In genomic region chr12:8338918-8339317, GRCm38 (mm10) we compare ENCODE assay signal across 22 mouse cellular contexts. TPM values are rescaled to one million over a fixed set of nuclear protein-coding genes. Genes with fewer than 3 reads are reported as not detected.
A peak's percentile ranks its signal among the peaks of the same experiment; 100 is the strongest.
DNase-seq lines count a peak whose midpoint lies in the region; ATAC-seq and TF ChIP-seq lines count a peak whose summit lies in the region.
"Had no signal": no experiment of that assay in that cellular context is flagged by ENCODE, and none has a peak within 500 bp of the region (broad histone marks: within the 10 kb centered on the region; RNA-seq: fewer than 3 reads in every experiment).

No protein-coding gene starts in this region.

- H3K4me2 ChIP-seq in hindbrain, embryonic 13.5 days = no peak overlapping the region
- H3K4me2 ChIP-seq in intestine, embryonic 16.5 days (ENCODE audit: low read depth, low read length) = no peak overlapping the region
- H3K4me2 ChIP-seq: embryonic facial prominence, embryonic 13.5 days had no signal

- no peak for TF ChIP-seq CTCF in left cerebral cortex, adult 2 months (IDR thresholded peaks at IDR 0.05)
- no peak for TF ChIP-seq CTCF in cortical plate, adult 2 months (IDR thresholded peaks at IDR 0.05; ENCODE audit: extremely low read depth, insufficient read depth, low read length)

- H3K9ac ChIP-seq in hindbrain, embryonic 13.5 days = peak overlapping the region; percentile 49; the same call in 1 of the 2 replicates
- no peak overlapping the region for H3K9ac ChIP-seq in intestine, embryonic 16.5 days (ENCODE audit: low read depth, low read length)
- H3K9ac ChIP-seq: embryonic facial prominence, embryonic 13.5 days; liver, postnatal 0 days had no signal

- 53% methylated on average over 8 of the region's 8 CpGs for WGBS in heart, embryonic 10.5 days
- WGBS in hindbrain, embryonic 13.5 days = 41% methylated on average over 8 of the region's 8 CpGs
- WGBS in intestine, embryonic 16.5 days = 74% methylated on average over 8 of the region's 8 CpGs

- H3K4me1 ChIP-seq in heart, embryonic 10.5 days = peaks cover 42% of the 10 kb centered on the region
- H3K4me1 ChIP-seq in cortical plate, adult 2 months (ENCODE audit: control insufficient read depth, insufficient read depth, low read length) = peaks cover under 1% of the 10 kb centered on the region; the same call in 1 of the 2 replicates
- H3K4me1 ChIP-seq in hindbrain, embryonic 13.5 days (replicated peaks) = peaks cover 26% of the 10 kb centered on the region
- H3K4me1 ChIP-seq in intestine, embryonic 16.5 days (ENCODE audit: control insufficient read depth, insufficient read depth, low read length) = peaks cover 3% of the 10 kb centered on the region; the same call in 1 of the 2 replicates

- H3K27ac ChIP-seq in heart, embryonic 10.5 days = peak overlapping the region; percentile 76
- H3K27ac ChIP-seq in left cerebral cortex, adult 2 months = peak overlapping the region; percentile 47
- peak overlapping the region; percentile 9; the same call in 1 of the 2 replicates for H3K27ac ChIP-seq in cortical plate, adult 2 months (ENCODE audit: insufficient read depth, low read length)
- peak overlapping the region; percentile 44; the same call in 1 of the 2 replicates for H3K27ac ChIP-seq in hindbrain, embryonic 13.5 days
- H3K27ac ChIP-seq in intestine, embryonic 16.5 days (ENCODE audit: low read length) = no peak overlapping the region

- peak; percentile 37; the same call in 1 of the 2 replicates for ATAC-seq in hindbrain, embryonic 13.5 days (ENCODE audit: low FRiP score)
- no peak for ATAC-seq in intestine, embryonic 16.5 days
- ATAC-seq: activated CD4-positive, CD25-positive, alpha-beta regulatory T cell, adult 4 months; liver, postnatal 0 days had no signal

- H3K27me3 ChIP-seq in heart, embryonic 10.5 days (ENCODE audit: insufficient read depth, poor library complexity, severe bottlenecking) = no peaks in the 10 kb centered on the region
- no peaks in the 10 kb centered on the region for H3K27me3 ChIP-seq in hindbrain, embryonic 13.5 days
- no peaks in the 10 kb centered on the region for H3K27me3 ChIP-seq in intestine, embryonic 16.5 days (replicated peaks; ENCODE audit: control insufficient read depth, insufficient read depth, low read length)
- H3K27me3 ChIP-seq: embryonic facial prominence, embryonic 13.5 days; megakaryocyte, embryonic 14.5 days; Patski had no signal

- H3K4me3 ChIP-seq in heart, embryonic 10.5 days = no peak overlapping the region
- no peak overlapping the region for H3K4me3 ChIP-seq in left cerebral cortex, adult 2 months
- no peak overlapping the region for H3K4me3 ChIP-seq in cortical plate, adult 2 months (ENCODE audit: insufficient read depth, low read length)
- H3K4me3 ChIP-seq in hindbrain, embryonic 13.5 days = no peak overlapping the region
- no peak overlapping the region for H3K4me3 ChIP-seq in intestine, embryonic 16.5 days (ENCODE audit: low read length)
- H3K4me3 ChIP-seq: embryonic facial prominence, embryonic 13.5 days; megakaryocyte, embryonic 14.5 days had no signal

- TF ChIP-seq POLR2A in cortical plate, adult 2 months (IDR thresholded peaks at IDR 0.05; ENCODE audit: extremely low read depth, insufficient read depth, low read length) = no peak

- H3K9me3 ChIP-seq in heart, embryonic 10.5 days = no peaks in the 10 kb centered on the region
- no peaks in the 10 kb centered on the region for H3K9me3 ChIP-seq in hindbrain, embryonic 13.5 days
- H3K9me3 ChIP-seq in intestine, embryonic 16.5 days (ENCODE audit: control insufficient read depth, low read length) = no peaks in the 10 kb centered on the region
- H3K9me3 ChIP-seq: embryonic facial prominence, embryonic 13.5 days; megakaryocyte, embryonic 14.5 days had no signal

- H3K36me3 ChIP-seq in heart, embryonic 10.5 days = peaks cover 36% of the 10 kb centered on the region
- peaks cover 42% of the 10 kb centered on the region for H3K36me3 ChIP-seq in hindbrain, embryonic 13.5 days
- H3K36me3 ChIP-seq in intestine, embryonic 16.5 days (ENCODE audit: control insufficient read depth, insufficient read depth, low read length) = peaks cover 2% of the 10 kb centered on the region

- intact Hi-C loops in left cerebral cortex, adult 2 months (cut with DNase I) = no loop called here
- intact Hi-C loops in left cerebral cortex, postnatal 4 days (cut with DNase I) = no loop called here

- no peak for DNase-seq in heart, embryonic 10.5 days (ENCODE audit: low spot score)
- DNase-seq in heart, adult 8-10 months (ENCODE audit: low spot score) = no peak
- DNase-seq in left cerebral cortex, adult 2 months (ENCODE audit: extremely low spot score in 1 of 2, low spot score in 2 of 2) = no peak
- no peak for DNase-seq in left cerebral cortex, postnatal 4 days
- DNase-seq in adipocyte (ENCODE audit: low spot score) = no peak
- DNase-seq: adrenal gland, postnatal 25 days; heart, adult 18-20 months; kidney, adult 8-10 months; kidney, postnatal 36 days; liver; liver, postnatal 0 days; lung, postnatal 14 days; right cerebral cortex, postnatal 4 days; thymus, postnatal 25 days had no signal

RNA-seq across cellular contexts. Expression of gene Hs1bp3, which starts 25.7 kb away (rescaled TPM):
- polyA plus RNA-seq in heart, embryonic 10.5 days (2016; fragmentation: Nextera tagmentation; extraction: Ambion mirVana) = 15.2 and 19.8 TPM in 2 replicates
- 10 to 100 TPM; 13.9 to 20.3 (median 17.1) TPM for total RNA-seq in heart, adult 8-10 months (2022)
- 10 to 100 TPM; 11.8 to 12.7 TPM for total RNA-seq in left cerebral cortex, adult 2 months (2021)
- total RNA-seq in left cerebral cortex, postnatal 4 days (2021) = 10 to 100 TPM; 10.3 to 11.0 TPM
- polyA plus RNA-seq in cortical plate, adult 2 months (2012; rRNA removed) = 15.4 and 15.7 TPM in 2 replicates
- polyA plus RNA-seq in hindbrain, embryonic 13.5 days (2015; fragmentation: Nextera tagmentation; extraction: Ambion mirVana) = 9.5 and 10.1 TPM in 2 replicates
- polyA plus RNA-seq in intestine, embryonic 16.5 days (2015; fragmentation: Nextera tagmentation; extraction: Ambion mirVana) = 30.3 and 32.5 TPM in 2 replicates

RNA-seq across cellular contexts. Expression of gene Gdf7, which starts 37.2 kb away (rescaled TPM):
- polyA plus RNA-seq in heart, embryonic 10.5 days (2016; fragmentation: Nextera tagmentation; extraction: Ambion mirVana) = 0.10 and 0.13 TPM in 2 replicates
- under 1 TPM; 0.37 to 0.78 (median 0.38) TPM for total RNA-seq in heart, adult 8-10 months (2022)
- 1 to 10 TPM in 1 of 2 experiments, under 1 TPM in 1; 0.66 to 1.1 TPM for total RNA-seq in left cerebral cortex, adult 2 months (2021)
- total RNA-seq in left cerebral cortex, postnatal 4 days (2021) = not detected
- polyA plus RNA-seq in cortical plate, adult 2 months (2012; rRNA removed) = 0.06 and 0.23 TPM in 2 replicates
- 0.40 and 0.88 TPM in 2 replicates for polyA plus RNA-seq in hindbrain, embryonic 13.5 days (2015; fragmentation: Nextera tagmentation; extraction: Ambion mirVana)
- not detected in 2 replicates for polyA plus RNA-seq in intestine, embryonic 16.5 days (2015; fragmentation: Nextera tagmentation; extraction: Ambion mirVana)
- total RNA-seq: adrenal gland, postnatal 25 days; gastrocnemius, adult 18-20 months had no signal
- polyA plus RNA-seq: activated CD4-positive, CD25-positive, alpha-beta regulatory T cell, adult 4 months; liver, postnatal 0 days; Patski had no signal
